Mouse (Mus musculus): ENCODE data around the gene E130218I03Rik. TPM values are rescaled to one million over a fixed set of nuclear protein-coding genes. Genes with fewer than 3 reads are reported as not detected.

Gene E130218I03Rik
- polyA plus RNA-seq, 1 experiment from 2014 or later: 0.65 TPM

Other genes starting within 250 kb of the E130218I03Rik start
- 38.1 and 46.1 TPM in 2 replicates for gene Dhdds, start 242.7 kb upstream of the E130218I03Rik start, polyA plus RNA-seq (2014; fragmentation: Nextera tagmentation; extraction: Ambion mirVana)
- gene Lin28a, start 224.8 kb upstream of the E130218I03Rik start, polyA plus RNA-seq (2014; fragmentation: Nextera tagmentation; extraction: Ambion mirVana): 0.49 and 2.2 TPM in 2 replicates
- gene Zfp683, start 189.8 kb upstream of the E130218I03Rik start, polyA plus RNA-seq (2014; fragmentation: Nextera tagmentation; extraction: Ambion mirVana): not detected in 2 replicates
- 1.8 and 3.6 TPM in 2 replicates for gene Crybg2, start 182.8 kb upstream of the E130218I03Rik start, polyA plus RNA-seq (2014; fragmentation: Nextera tagmentation; extraction: Ambion mirVana)
- 5.2 and 5.4 TPM in 2 replicates for gene Cd52, start 148.6 kb upstream of the E130218I03Rik start, polyA plus RNA-seq (2014; fragmentation: Nextera tagmentation; extraction: Ambion mirVana)
- 5.7 and 6.0 TPM in 2 replicates for gene Ubxn11, start 141.1 kb upstream of the E130218I03Rik start, polyA plus RNA-seq (2014; fragmentation: Nextera tagmentation; extraction: Ambion mirVana)
- 316 TPM in 2 replicates for gene Sh3bgrl3, start 114.9 kb upstream of the E130218I03Rik start, polyA plus RNA-seq (2014; fragmentation: Nextera tagmentation; extraction: Ambion mirVana)
- gene Cep85, start 56.5 kb upstream of the E130218I03Rik start, polyA plus RNA-seq (2014; fragmentation: Nextera tagmentation; extraction: Ambion mirVana): 27.5 and 29.4 TPM in 2 replicates
- gene Gm7534, start 40.7 kb upstream of the E130218I03Rik start, polyA plus RNA-seq (2014; fragmentation: Nextera tagmentation; extraction: Ambion mirVana): 0.14 TPM in 2 replicates
- 0.14 TPM in 1 of 2 replicates, not detected in the other for gene Catsper4, start 16.3 kb upstream of the E130218I03Rik start, polyA plus RNA-seq (2014; fragmentation: Nextera tagmentation; extraction: Ambion mirVana)
- 0.93 and 1.1 TPM in 2 replicates for gene Cnksr1, start 5.3 kb upstream of the E130218I03Rik start, polyA plus RNA-seq (2014; fragmentation: Nextera tagmentation; extraction: Ambion mirVana)
- gene Zfp593, start 1.9 kb downstream of the E130218I03Rik start, polyA plus RNA-seq (2014; fragmentation: Nextera tagmentation; extraction: Ambion mirVana): 16.5 and 18.3 TPM in 2 replicates
- not detected in 2 replicates for gene Gm30191, start 3.3 kb downstream of the E130218I03Rik start, polyA plus RNA-seq (2014; fragmentation: Nextera tagmentation; extraction: Ambion mirVana)
- 5.7 and 7.7 TPM in 2 replicates for gene Grrp1, start 10.4 kb downstream of the E130218I03Rik start, polyA plus RNA-seq (2014; fragmentation: Nextera tagmentation; extraction: Ambion mirVana)
- 22.8 and 24.4 TPM in 2 replicates for gene Pdik1l, start 44.2 kb downstream of the E130218I03Rik start, polyA plus RNA-seq (2014; fragmentation: Nextera tagmentation; extraction: Ambion mirVana)
- 0.39 TPM in 1 of 2 replicates, not detected in the other for gene Trim63, start 71.5 kb downstream of the E130218I03Rik start, polyA plus RNA-seq (2014; fragmentation: Nextera tagmentation; extraction: Ambion mirVana)
- 0.07 TPM in 1 of 2 replicates, not detected in the other for gene Slc30a2, start 99.5 kb downstream of the E130218I03Rik start, polyA plus RNA-seq (2014; fragmentation: Nextera tagmentation; extraction: Ambion mirVana)
- gene Extl1, start 140.2 kb downstream of the E130218I03Rik start, polyA plus RNA-seq (2014; fragmentation: Nextera tagmentation; extraction: Ambion mirVana): 0.38 and 0.71 TPM in 2 replicates
- gene Pafah2, start 152.7 kb downstream of the E130218I03Rik start, polyA plus RNA-seq (2014; fragmentation: Nextera tagmentation; extraction: Ambion mirVana): 9.4 and 9.9 TPM in 2 replicates
- 3,252 and 3,396 TPM in 2 replicates for gene Stmn1, start 224.7 kb downstream of the E130218I03Rik start, polyA plus RNA-seq (2014; fragmentation: Nextera tagmentation; extraction: Ambion mirVana)

All from embryonic facial prominence, embryonic 11.5 days (tissue).